Mouse (Mus musculus): ENCODE measurements around the gene Pip5k1c. TPM values are rescaled to one million over a fixed set of nuclear protein-coding genes. Genes with fewer than 3 reads are reported as not detected.
A peak's percentile ranks its signal among the peaks of the same experiment; 100 is the strongest.

Gene Pip5k1c
- polyA plus RNA-seq, 1 experiment = 70.7 TPM

DNA sequence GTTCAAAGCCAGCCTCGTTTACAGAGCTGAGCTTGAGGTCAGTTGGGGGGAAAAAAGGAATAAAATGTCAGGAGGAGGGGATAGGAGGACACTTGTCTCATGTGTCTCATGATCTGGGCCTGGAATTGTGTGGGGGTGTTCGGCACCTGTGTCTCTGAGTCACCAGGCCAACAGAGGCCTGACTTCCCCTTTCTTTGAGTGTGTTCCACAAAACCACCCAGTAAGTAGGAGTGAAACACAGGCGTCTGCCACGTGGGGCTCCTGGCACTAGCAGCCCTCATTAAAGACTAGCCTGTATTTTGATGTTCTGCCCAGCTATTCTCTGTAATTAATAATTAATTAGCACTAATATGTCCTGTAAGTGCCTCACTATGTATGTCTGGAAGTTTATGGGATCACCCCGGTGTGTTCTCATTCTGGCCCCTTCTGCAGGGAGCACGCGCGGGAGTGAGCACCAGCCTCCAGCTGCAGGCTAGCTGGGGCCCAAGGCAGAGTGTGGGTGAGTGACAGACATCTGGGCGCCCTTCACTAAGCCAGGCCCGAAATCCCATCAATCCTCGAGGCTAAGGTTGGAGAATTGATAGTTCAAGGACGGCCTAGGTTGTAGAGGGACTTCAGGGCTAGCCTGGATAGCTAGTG is 63.7 kb downstream of the Pip5k1c start:
- Histone ChIP-seq H3K4me1 (ENCODE audit: control insufficient read depth, insufficient read depth, low read length) (peaks cover 21% of the 10 kb centered on the region), H3K27ac (ENCODE audit: insufficient read depth, low read depth, low read length) (no peak overlapping the region), H3K36me3 (ENCODE audit: control insufficient read depth, insufficient read depth, low read length) (no peaks in the 10 kb centered on the region), H3K27me3 (replicated peaks; ENCODE audit: control insufficient read depth, insufficient read depth, low read length) (no peaks in the 10 kb centered on the region), H3K4me3 (ENCODE audit: insufficient read depth, low read depth, low read length) (no peak overlapping the region)
- peak; percentile 57 for DNase-seq
- TF ChIP-seq POLR2A (IDR thresholded peaks at IDR 0.05; ENCODE audit: low read depth, low read length) = no peak
- 44% methylated on average over 12 of the region's 12 CpGs for WGBS

DNA sequence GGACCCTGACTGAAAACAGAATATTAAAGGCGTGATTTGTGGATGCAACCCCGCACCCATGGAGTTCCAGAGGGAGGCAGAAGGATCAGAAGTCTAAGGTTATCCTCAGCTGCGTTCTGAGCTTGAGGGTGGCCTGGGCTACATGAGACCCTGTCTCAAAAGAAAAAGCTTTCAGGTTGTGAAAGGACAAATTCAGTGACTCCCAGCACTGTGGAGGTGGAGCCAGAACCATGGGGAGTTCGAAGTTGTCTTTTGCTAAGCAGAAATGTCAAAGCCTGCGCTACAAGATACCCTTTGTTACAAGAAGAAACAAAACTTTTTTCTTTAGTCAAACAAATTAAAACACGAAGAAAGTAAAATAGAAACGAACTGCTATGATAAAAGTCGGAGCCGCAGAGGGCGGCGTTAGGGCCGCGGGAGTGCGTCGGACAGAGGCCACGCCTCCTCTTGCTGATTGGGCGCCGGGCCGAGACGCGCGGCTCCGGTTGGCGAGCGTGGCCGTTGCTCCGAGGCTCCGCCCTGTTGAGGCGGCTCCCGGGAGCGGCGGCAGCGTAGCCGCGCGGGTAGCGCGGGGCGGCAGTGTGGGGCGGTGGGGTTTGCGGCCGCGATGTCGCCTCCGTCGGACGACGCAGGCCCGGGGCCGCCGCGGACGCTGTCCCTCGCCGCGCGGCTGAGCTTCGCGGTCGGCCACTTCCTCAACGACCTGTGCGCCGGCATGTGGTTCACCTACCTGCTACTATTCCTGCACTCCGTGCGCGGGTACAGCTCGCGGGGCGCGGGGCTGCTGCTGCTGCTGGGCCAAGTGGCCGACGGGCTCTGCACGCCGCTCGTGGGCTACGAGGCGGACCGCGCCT is 64.5 kb downstream of the Pip5k1c start, which contains the start of gene Mfsd12:
TSS of gene Mfsd12 (plus strand) at position 501 of the 854 bp plus-strand sequence.
- Histone ChIP-seq H3K36me3 (ENCODE audit: control insufficient read depth, insufficient read depth, low read length) (no peaks in the 10 kb centered on the region), H3K4me3 (ENCODE audit: insufficient read depth, low read depth, low read length) (peak within 1 kb of the TSS; percentile 74), H3K27ac (ENCODE audit: insufficient read depth, low read depth, low read length) (no peak within 1 kb of the TSS), H3K4me1 (ENCODE audit: control insufficient read depth, insufficient read depth, low read length) (peaks cover 21% of the 10 kb centered on the region), H3K27me3 (replicated peaks; ENCODE audit: control insufficient read depth, insufficient read depth, low read length) (no peaks in the 10 kb centered on the region)
- TF ChIP-seq CTCF (conservative IDR thresholded peaks at IDR 0.05; ENCODE audit: insufficient read depth, insufficient read length, low read depth, low read length) (no peak), POLR2A (IDR thresholded peaks at IDR 0.05; ENCODE audit: low read depth, low read length) (no peak)
- WGBS = 2% methylated on average over 79 of the region's 79 CpGs
- peak; percentile 95 for DNase-seq

DNA sequence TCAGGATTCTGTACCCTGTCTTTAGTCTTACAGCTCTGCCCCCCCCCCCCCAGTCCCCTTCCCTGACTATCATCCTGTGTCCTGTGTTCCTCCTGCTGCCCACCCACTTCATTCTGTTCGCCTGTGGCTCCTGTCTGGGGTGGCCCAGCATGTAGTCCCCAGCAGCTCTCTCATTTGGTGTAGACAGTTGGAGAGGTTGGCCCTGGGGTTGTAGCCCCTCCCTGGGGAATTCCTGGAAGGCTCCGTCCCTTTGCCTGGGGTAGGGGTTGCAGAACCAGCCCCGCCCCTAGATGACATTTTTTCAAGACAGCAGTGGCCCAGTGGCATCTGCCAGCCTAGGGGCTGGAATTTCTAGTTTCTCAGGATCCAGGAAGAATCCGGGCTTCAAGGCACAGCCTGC is 65.4 kb downstream of the Pip5k1c start:
- Histone ChIP-seq H3K36me3 (ENCODE audit: control insufficient read depth, insufficient read depth, low read length) (no peaks in the 10 kb centered on the region), H3K27me3 (replicated peaks; ENCODE audit: control insufficient read depth, insufficient read depth, low read length) (no peaks in the 10 kb centered on the region), H3K4me3 (ENCODE audit: insufficient read depth, low read depth, low read length) (peak overlapping the region; percentile 74), H3K4me1 (ENCODE audit: control insufficient read depth, insufficient read depth, low read length) (peaks cover 21% of the 10 kb centered on the region), H3K27ac (ENCODE audit: insufficient read depth, low read depth, low read length) (no peak overlapping the region)
- no peak for DNase-seq
- 42% methylated on average over 4 of the region's 4 CpGs for WGBS
- TF ChIP-seq POLR2A (IDR thresholded peaks at IDR 0.05; ENCODE audit: low read depth, low read length) = no peak
- TF ChIP-seq CTCF (conservative IDR thresholded peaks at IDR 0.05; ENCODE audit: insufficient read depth, insufficient read length, low read depth, low read length) = no peak

DNA sequence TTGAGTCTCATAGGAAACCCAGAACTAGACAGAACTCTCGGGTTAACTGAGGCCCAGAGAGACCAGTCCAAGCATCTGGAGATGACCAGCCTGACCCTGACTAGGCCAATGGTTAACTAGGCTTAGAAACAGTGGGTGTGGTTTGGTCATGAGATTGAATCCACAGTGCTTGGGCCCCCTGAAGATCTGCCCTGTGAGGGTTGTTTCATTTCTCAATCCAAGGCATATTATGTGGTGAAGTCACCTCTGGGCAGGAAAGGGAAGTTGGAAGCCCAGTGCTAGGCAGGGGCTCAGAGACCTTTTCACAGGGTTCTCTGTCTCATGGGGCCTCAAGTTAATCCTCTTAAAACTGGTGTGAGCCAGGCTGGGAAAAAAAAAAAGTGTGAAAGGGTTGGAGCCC is 66.1 kb downstream of the Pip5k1c start:
- H3K27ac ChIP-seq (ENCODE audit: insufficient read depth, low read depth, low read length) = no peak overlapping the region
- DNase-seq = peak; percentile 76
- H3K36me3 ChIP-seq (ENCODE audit: control insufficient read depth, insufficient read depth, low read length) = no peaks in the 10 kb centered on the region
- peaks cover 21% of the 10 kb centered on the region for H3K4me1 ChIP-seq (ENCODE audit: control insufficient read depth, insufficient read depth, low read length)
- no peaks in the 10 kb centered on the region for H3K27me3 ChIP-seq (replicated peaks; ENCODE audit: control insufficient read depth, insufficient read depth, low read length)
- 38% methylated on average over 1 of the region's 1 CpGs for WGBS
- TF ChIP-seq POLR2A (IDR thresholded peaks at IDR 0.05; ENCODE audit: low read depth, low read length) (no peak), CTCF (conservative IDR thresholded peaks at IDR 0.05; ENCODE audit: insufficient read depth, insufficient read length, low read depth, low read length) (no peak)
- no peak overlapping the region for H3K4me3 ChIP-seq (ENCODE audit: insufficient read depth, low read depth, low read length)

DNA sequence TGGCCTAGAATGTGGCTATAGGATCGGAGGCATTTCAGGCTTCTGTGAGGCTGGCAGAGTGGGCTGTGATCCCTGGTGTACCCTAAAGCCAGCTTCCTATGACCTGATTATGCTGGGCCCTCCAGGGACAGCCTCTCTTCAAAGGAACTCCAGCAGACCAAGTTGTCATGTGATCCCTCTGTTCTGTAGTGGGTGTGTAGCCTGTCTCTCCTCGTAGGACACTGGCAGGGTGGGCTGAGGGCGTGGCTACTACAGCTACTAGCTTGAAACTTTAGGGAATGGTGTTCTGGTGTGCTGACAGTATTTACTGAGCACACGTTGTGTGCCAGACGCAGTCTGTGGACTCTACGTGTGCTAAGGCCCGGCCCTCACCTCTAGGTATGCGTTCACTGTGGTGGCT is 68.0 kb downstream of the Pip5k1c start:
- H3K36me3 ChIP-seq (ENCODE audit: control insufficient read depth, insufficient read depth, low read length) = no peaks in the 10 kb centered on the region
- H3K27ac ChIP-seq (ENCODE audit: insufficient read depth, low read depth, low read length) = no peak overlapping the region
- 75% methylated on average over 8 of the region's 8 CpGs for WGBS
- no peak overlapping the region for H3K4me3 ChIP-seq (ENCODE audit: insufficient read depth, low read depth, low read length)
- H3K27me3 ChIP-seq (replicated peaks; ENCODE audit: control insufficient read depth, insufficient read depth, low read length) = no peaks in the 10 kb centered on the region
- H3K4me1 ChIP-seq (ENCODE audit: control insufficient read depth, insufficient read depth, low read length) = peaks cover 21% of the 10 kb centered on the region
- TF ChIP-seq POLR2A (IDR thresholded peaks at IDR 0.05; ENCODE audit: low read depth, low read length) = no peak
- no peak for TF ChIP-seq CTCF (conservative IDR thresholded peaks at IDR 0.05; ENCODE audit: insufficient read depth, insufficient read length, low read depth, low read length)
- DNase-seq = no peak

DNA sequence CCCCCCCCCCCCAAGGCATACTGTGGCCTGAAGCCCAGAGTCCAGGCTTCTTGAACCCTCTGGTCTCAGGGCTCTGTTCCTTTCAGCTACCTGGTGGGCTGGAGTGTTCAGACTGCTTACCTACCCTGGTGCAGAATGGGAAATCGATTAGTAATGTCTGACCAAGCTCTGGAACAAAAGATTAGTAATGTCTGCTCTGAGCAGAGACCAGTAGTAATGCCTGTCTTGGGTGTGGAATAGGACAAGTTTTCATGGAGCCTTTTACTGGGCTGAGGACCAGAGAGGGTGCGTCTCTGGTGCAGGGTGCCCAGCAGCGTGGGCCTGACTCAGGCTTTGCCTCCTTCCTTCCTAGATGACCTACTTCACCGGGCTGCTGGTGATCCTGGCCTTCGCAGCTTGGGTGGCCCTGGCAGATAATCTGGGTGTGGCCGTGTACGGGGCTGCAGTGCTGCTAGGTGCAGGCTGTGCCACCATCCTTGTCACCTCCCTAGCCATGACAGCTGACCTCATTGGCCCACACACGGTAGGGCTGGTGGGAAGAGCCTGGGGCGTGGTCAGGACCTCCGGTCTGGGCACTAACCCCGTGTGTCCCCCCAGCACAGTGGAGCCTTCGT is 69.7 kb downstream of the Pip5k1c start:
- no peaks in the 10 kb centered on the region for H3K36me3 ChIP-seq (ENCODE audit: control insufficient read depth, insufficient read depth, low read length)
- DNase-seq = no peak
- H3K4me1 ChIP-seq (ENCODE audit: control insufficient read depth, insufficient read depth, low read length) = peaks cover 12% of the 10 kb centered on the region
- WGBS = 84% methylated on average over 12 of the region's 12 CpGs
- no peaks in the 10 kb centered on the region for H3K27me3 ChIP-seq (replicated peaks; ENCODE audit: control insufficient read depth, insufficient read depth, low read length)
- no peak for TF ChIP-seq CTCF (conservative IDR thresholded peaks at IDR 0.05; ENCODE audit: insufficient read depth, insufficient read length, low read depth, low read length)
- TF ChIP-seq POLR2A (IDR thresholded peaks at IDR 0.05; ENCODE audit: low read depth, low read length) = no peak
- H3K27ac ChIP-seq (ENCODE audit: insufficient read depth, low read depth, low read length) = no peak overlapping the region
- no peak overlapping the region for H3K4me3 ChIP-seq (ENCODE audit: insufficient read depth, low read depth, low read length)
